13 mouse cellular contexts compared by ENCODE assay signal in genomic region chr5:138757616-138758015, GRCm38 (mm10). TPM values are rescaled to one million over a fixed set of nuclear protein-coding genes. Genes with fewer than 3 reads are reported as not detected.
A peak's percentile ranks its signal among the peaks of the same experiment; 100 is the strongest.
DNase-seq lines count a peak whose midpoint lies in the region; ATAC-seq and TF ChIP-seq lines count a peak whose summit lies in the region.
"Had no signal": no experiment of that assay in that cellular context is flagged by ENCODE, and none has a peak within 500 bp of the region (broad histone marks: within the 10 kb centered on the region; RNA-seq: fewer than 3 reads in every experiment).

No protein-coding gene starts in this region.

- H3K9ac ChIP-seq in lung, embryonic 14.5 days, result no peak overlapping the region
- H3K9ac ChIP-seq in hindbrain, embryonic 14.5 days, result peak overlapping the region; percentile 99
- H3K9ac ChIP-seq in liver, embryonic 11.5 days (ENCODE audit: low read depth, low read length), result no peak overlapping the region
- H3K9ac ChIP-seq in neural tube, embryonic 14.5 days (replicated peaks; ENCODE audit: low read depth, low read length), result peak overlapping the region; percentile 93
- H3K9ac ChIP-seq: embryonic facial prominence, embryonic 13.5 days had no signal

- peaks cover 15% of the 10 kb centered on the region for H3K4me1 ChIP-seq in lung, embryonic 14.5 days (ENCODE audit: insufficient read depth)
- H3K4me1 ChIP-seq in hindbrain, embryonic 14.5 days (replicated peaks; ENCODE audit: control insufficient read depth, insufficient read depth, low read length), result peaks cover 66% of the 10 kb centered on the region
- H3K4me1 ChIP-seq in liver, embryonic 11.5 days (replicated peaks; ENCODE audit: control insufficient read depth, insufficient read depth, low read length), result peaks cover 3% of the 10 kb centered on the region; the same call in 1 of the 2 replicates
- H3K4me1 ChIP-seq in neural tube, embryonic 14.5 days (ENCODE audit: control insufficient read depth, insufficient read depth, low read length), result peaks cover 67% of the 10 kb centered on the region

- no peak overlapping the region for H3K27ac ChIP-seq in lung, embryonic 14.5 days (ENCODE audit: low read depth)
- peak overlapping the region; percentile 99 for H3K27ac ChIP-seq in hindbrain, embryonic 14.5 days
- peak overlapping the region; percentile 53; the same call in 1 of the 2 replicates for H3K27ac ChIP-seq in liver, embryonic 11.5 days (ENCODE audit: low read depth, low read length)
- no peak overlapping the region for H3K27ac ChIP-seq in neural tube, embryonic 14.5 days (ENCODE audit: low read depth, low read length)
- H3K27ac ChIP-seq in layer of hippocampus, adult 2 months, result no peak overlapping the region
- H3K27ac ChIP-seq: embryonic facial prominence, embryonic 13.5 days had no signal

- H3K36me3 ChIP-seq in lung, embryonic 14.5 days (ENCODE audit: insufficient read depth), result no peaks in the 10 kb centered on the region; the same call in 1 of the 2 replicates
- peaks cover 50% of the 10 kb centered on the region for H3K36me3 ChIP-seq in hindbrain, embryonic 14.5 days (replicated peaks; ENCODE audit: control insufficient read depth, insufficient read depth)
- H3K36me3 ChIP-seq in liver, embryonic 11.5 days (ENCODE audit: control insufficient read depth, insufficient read depth, low read length), result no peaks in the 10 kb centered on the region
- H3K36me3 ChIP-seq in neural tube, embryonic 14.5 days (ENCODE audit: control insufficient read depth, insufficient read depth, low read length), result peaks cover 25% of the 10 kb centered on the region; the same call in 1 of the 2 replicates
- H3K36me3 ChIP-seq: embryonic facial prominence, embryonic 13.5 days had no signal

- intact Hi-C loops in left cerebral cortex, postnatal 4 days (cut with DNase I), result no loop called here

- H3K4me2 ChIP-seq in lung, embryonic 14.5 days, result peak overlapping the region; percentile 91
- H3K4me2 ChIP-seq in hindbrain, embryonic 14.5 days (replicated peaks), result peak overlapping the region; percentile 86
- H3K4me2 ChIP-seq in liver, embryonic 11.5 days, result peak overlapping the region; percentile 74
- H3K4me2 ChIP-seq in neural tube, embryonic 14.5 days (ENCODE audit: low read depth, low read length), result peak overlapping the region; percentile 94

- DNase-seq in lung, embryonic 14.5 days, result no peak
- DNase-seq in lung, postnatal 10 days, result no peak
- DNase-seq in hindbrain, embryonic 14.5 days (ENCODE audit: low spot score), result no peak
- no peak for DNase-seq in liver, embryonic 11.5 days (ENCODE audit: low spot score)
- DNase-seq in layer of hippocampus, adult 2 months (ENCODE audit: low spot score in 2 of 2), result no peak
- DNase-seq in ovary, postnatal 10 days (ENCODE audit: low spot score), result no peak
- no peak for DNase-seq in left cerebral cortex, postnatal 4 days
- DNase-seq: heart, adult 18-20 months; lung, postnatal 36 days; right cerebral cortex, adult 18-20 months; thymus, postnatal 14 days had no signal

- no peaks in the 10 kb centered on the region for H3K9me3 ChIP-seq in lung, embryonic 14.5 days (ENCODE audit: low read depth, low read length)
- H3K9me3 ChIP-seq in hindbrain, embryonic 14.5 days (ENCODE audit: control insufficient read depth, low read length), result no peaks in the 10 kb centered on the region
- H3K9me3 ChIP-seq in liver, embryonic 11.5 days (ENCODE audit: control insufficient read depth, low read length), result no peaks in the 10 kb centered on the region
- H3K9me3 ChIP-seq in neural tube, embryonic 14.5 days (ENCODE audit: control insufficient read depth, low read length), result no peaks in the 10 kb centered on the region
- H3K9me3 ChIP-seq: embryonic facial prominence, embryonic 13.5 days had no signal

- H3K27me3 ChIP-seq in lung, embryonic 14.5 days (ENCODE audit: insufficient read depth, low read length), result peaks cover 28% of the 10 kb centered on the region
- H3K27me3 ChIP-seq in hindbrain, embryonic 14.5 days (ENCODE audit: control insufficient read depth, insufficient read depth, low read length), result no peaks in the 10 kb centered on the region
- H3K27me3 ChIP-seq in liver, embryonic 11.5 days (replicated peaks; ENCODE audit: control insufficient read depth, insufficient read depth, low read length), result peaks cover 54% of the 10 kb centered on the region
- H3K27me3 ChIP-seq in neural tube, embryonic 14.5 days (ENCODE audit: control insufficient read depth, insufficient read depth, low read length), result no peaks in the 10 kb centered on the region

- H3K4me3 ChIP-seq in lung, embryonic 14.5 days (ENCODE audit: low read depth, low read length), result no peak overlapping the region
- peak overlapping the region; percentile 75 for H3K4me3 ChIP-seq in hindbrain, embryonic 14.5 days (replicated peaks; ENCODE audit: low read length)
- no peak overlapping the region for H3K4me3 ChIP-seq in liver, embryonic 11.5 days (ENCODE audit: low read depth, low read length)
- H3K4me3 ChIP-seq in neural tube, embryonic 14.5 days (ENCODE audit: low read depth, low read length), result peak overlapping the region; percentile 60
- no peak overlapping the region for H3K4me3 ChIP-seq in layer of hippocampus, adult 2 months
- H3K4me3 ChIP-seq: embryonic facial prominence, embryonic 13.5 days had no signal

- TF ChIP-seq CTCF in lung, embryonic 14.5 days (IDR thresholded peaks at IDR 0.05; ENCODE audit: low read depth), result no peak
- no peak for TF ChIP-seq CTCF in layer of hippocampus, adult 2 months (conservative IDR thresholded peaks at IDR 0.05)

- 86% methylated on average over 12 of the region's 12 CpGs for WGBS in lung, embryonic 14.5 days
- WGBS in hindbrain, embryonic 14.5 days, result 92% methylated on average over 12 of the region's 12 CpGs
- 82% methylated on average over 12 of the region's 12 CpGs for WGBS in liver, embryonic 11.5 days
- 89% methylated on average over 12 of the region's 12 CpGs for WGBS in neural tube, embryonic 14.5 days

- no peak for ATAC-seq in lung, embryonic 14.5 days (ENCODE audit: insufficient read depth)
- no peak for ATAC-seq in hindbrain, embryonic 14.5 days (ENCODE audit: low FRiP score)
- no peak for ATAC-seq in liver, embryonic 11.5 days (replicated peaks; ENCODE audit: low FRiP score)
- ATAC-seq in neural tube, embryonic 14.5 days (ENCODE audit: low read depth), result no peak

RNA-seq across cellular contexts. Expression of gene Fam20c, which starts 3.3 kb away (rescaled TPM):
- polyA plus RNA-seq in lung, embryonic 14.5 days (2014; fragmentation: Nextera tagmentation; extraction: Ambion mirVana), result 7.3 and 8.4 TPM in 2 replicates
- polyA plus RNA-seq in hindbrain, embryonic 14.5 days (2014; fragmentation: Nextera tagmentation; extraction: Ambion mirVana), result 63.5 and 72.0 TPM in 2 replicates
- polyA plus RNA-seq in liver, embryonic 11.5 days (2014; fragmentation: Nextera tagmentation; extraction: Ambion mirVana), result 10.3 and 11.1 TPM in 2 replicates
- polyA plus RNA-seq in neural tube, embryonic 14.5 days (2014; fragmentation: Nextera tagmentation; extraction: Ambion mirVana), result 56.8 and 64.6 TPM in 2 replicates
- 10 to 100 TPM; 29.2 to 33.7 TPM for total RNA-seq in layer of hippocampus, adult 2 months (2021)
- total RNA-seq in left cerebral cortex, postnatal 4 days (2021), result 10 to 100 TPM; 79.5 to 92.0 TPM

Comparison
In these comparisons a context has a peak if more than half of its experiments do, and no peak if none do; other contexts are left out.
1. H3K27ac ChIP-seq: peak in hindbrain, embryonic 14.5 days (single experiment) and liver, embryonic 11.5 days (single experiment); none in lung, embryonic 14.5 days (single experiment), neural tube, embryonic 14.5 days (single experiment) and layer of hippocampus, adult 2 months (single experiment).
2. H3K4me3 ChIP-seq: peak in hindbrain, embryonic 14.5 days (single experiment) and neural tube, embryonic 14.5 days (single experiment); none in lung, embryonic 14.5 days (single experiment), liver, embryonic 11.5 days (single experiment) and layer of hippocampus, adult 2 months (single experiment).
3. H3K9ac ChIP-seq: peak in hindbrain, embryonic 14.5 days (single experiment) and neural tube, embryonic 14.5 days (single experiment); none in lung, embryonic 14.5 days (single experiment) and liver, embryonic 11.5 days (single experiment).
4. Peak in every context shown above with its lines, with median percentiles within 50 percentile points of each other: H3K4me2 ChIP-seq.